Mouse (Mus musculus) cerebellum, postnatal 25 days (tissue): ENCODE measurements at regions not wholly inside any gene's neighbourhood (a gene's known extent, or its start where the extent isn't known, plus 50 kb on each side); places are given as distances from the start of the nearest gene placed in this dataset.
A peak's percentile ranks its signal among the peaks of the same experiment; 100 is the strongest.

ENCODE experiments used
- DNase-seq, 2 experiments: peaks; one replicate each; pipeline ENCODE4 v3.0.0; 2021; ENCODE audit warnings: mixed read lengths in 2 of 2

GRCm38 (mm10) chr4:88939397-88939796 lies 59.4 kb upstream of the Ifne start:
- DNase-seq: no peak

GRCm38 (mm10) chr4:88938712-88939032 lies 58.7 kb upstream of the Ifne start:
- no peak for DNase-seq

GRCm38 (mm10) chr4:88937866-88938711 lies 58.1 kb upstream of the Ifne start:
- DNase-seq: peak; percentile 67 to 77

- DNase-seq: no peak
Observed at GRCm38 (mm10) chr4:88936976-88937375, 57.0 kb upstream of the Ifne start.

GRCm38 (mm10) chr4:88935901-88936300 lies 55.9 kb upstream of the Ifne start:
- DNase-seq: no peak

GRCm38 (mm10) chr4:88935316-88935715 lies 55.3 kb upstream of the Ifne start:
- no peak for DNase-seq

GRCm38 (mm10) chr4:88934266-88935025 lies 54.4 kb upstream of the Ifne start:
- no peak for DNase-seq

- DNase-seq: no peak
Observed at GRCm38 (mm10) chr4:88931217-88931616, 51.2 kb upstream of the Ifne start.
